Mouse (Mus musculus): ENCODE measurements at regions not wholly inside any gene's neighbourhood (a gene's known extent, or its start where the extent isn't known, plus 50 kb on each side); places are given as distances from the start of the nearest gene placed in this dataset.

DNA sequence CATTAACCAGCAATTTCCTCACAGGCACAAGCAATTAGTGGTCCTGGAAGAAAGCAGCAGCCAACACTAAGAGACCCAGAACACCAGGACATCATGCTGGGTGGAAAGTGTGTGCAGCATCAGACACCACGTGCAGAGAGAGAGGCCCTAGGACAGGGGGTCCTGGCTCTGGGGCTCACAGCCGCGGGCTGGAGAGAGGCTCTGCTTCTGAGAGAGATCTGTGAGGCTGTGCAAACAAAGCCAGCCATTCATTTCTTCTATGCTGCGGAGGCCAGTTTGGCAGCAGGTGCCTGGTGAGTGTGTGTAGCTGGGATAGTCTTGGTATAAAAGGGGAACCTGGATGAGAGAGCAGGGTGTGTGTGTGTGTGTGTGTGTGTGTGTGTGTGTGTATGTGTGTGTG lies 257.7 kb upstream of the Rnaseh2b start:
- Histone ChIP-seq H3K27me3 (replicated peaks; ENCODE audit: control insufficient read depth, insufficient read depth, low read length) (no peaks in the 10 kb centered on the region), H3K9ac (ENCODE audit: low read length) (no peak overlapping the region), H3K4me1 (replicated peaks; ENCODE audit: control insufficient read depth, insufficient read depth, low read length) (no peaks in the 10 kb centered on the region), H3K27ac (ENCODE audit: low read depth) (no peak overlapping the region), H3K4me3 (ENCODE audit: low read depth, low read length) (no peak overlapping the region), H3K36me3 (ENCODE audit: control insufficient read depth, insufficient read depth, low read length) (no peaks in the 10 kb centered on the region), H3K9me3 (ENCODE audit: control insufficient read depth, low read length) (no peaks in the 10 kb centered on the region), H3K4me2 (ENCODE audit: low read length) (no peak overlapping the region)
- DNase-seq (ENCODE audit: low spot score) (peak; percentile 55), ATAC-seq (replicated peaks; ENCODE audit: low FRiP score, low TSS enrichment, low read depth) (peak; percentile 60)
- 42% methylated on average over 4 of the region's 4 CpGs for WGBS

DNA sequence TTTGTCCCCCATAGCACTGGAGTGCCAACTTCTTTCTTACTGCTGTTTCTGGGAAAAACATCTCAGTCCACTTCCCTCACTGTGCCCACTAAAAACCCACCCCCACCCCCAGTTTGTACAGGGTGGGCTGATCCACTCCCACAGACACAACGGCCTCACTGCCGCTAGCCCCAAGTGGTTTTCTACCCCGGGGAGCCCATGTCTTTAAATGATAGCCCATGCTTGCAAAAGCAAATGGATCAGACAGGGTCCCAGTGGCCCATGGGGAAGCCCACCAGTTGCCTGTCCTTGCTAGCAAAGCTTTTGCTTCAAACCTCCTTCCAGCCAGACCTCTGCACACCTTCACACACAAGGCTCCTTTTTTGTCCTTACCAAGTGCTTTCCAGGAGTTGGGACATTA lies 257.0 kb upstream of the Rnaseh2b start:
- H3K27ac ChIP-seq (ENCODE audit: low read depth) = no peak overlapping the region
- WGBS = 87% methylated on average over 3 of the region's 3 CpGs
- H3K9me3 ChIP-seq (ENCODE audit: control insufficient read depth, low read length) = no peaks in the 10 kb centered on the region
- H3K27me3 ChIP-seq (replicated peaks; ENCODE audit: control insufficient read depth, insufficient read depth, low read length) = no peaks in the 10 kb centered on the region
- no peak overlapping the region for H3K4me2 ChIP-seq (ENCODE audit: low read length)
- DNase-seq (ENCODE audit: low spot score) = no peak
- no peak for ATAC-seq (replicated peaks; ENCODE audit: low FRiP score, low TSS enrichment, low read depth)
- no peak overlapping the region for H3K4me3 ChIP-seq (ENCODE audit: low read depth, low read length)
- H3K9ac ChIP-seq (ENCODE audit: low read length) = no peak overlapping the region
- no peaks in the 10 kb centered on the region for H3K36me3 ChIP-seq (ENCODE audit: control insufficient read depth, insufficient read depth, low read length)
- no peaks in the 10 kb centered on the region for H3K4me1 ChIP-seq (replicated peaks; ENCODE audit: control insufficient read depth, insufficient read depth, low read length)

GRCm38 (mm10) chr14:62037514-62037913 lies 254.9 kb upstream of the Rnaseh2b start:
- 58% methylated on average over 1 of the region's 1 CpGs for whole genome bisulfite sequencing
- Histone ChIP-seq H3K9me3 (ENCODE audit: control insufficient read depth, low read length) (no peaks in the 10 kb centered on the region), H3K27ac (ENCODE audit: low read depth) (no peak overlapping the region), H3K27me3 (replicated peaks; ENCODE audit: control insufficient read depth, insufficient read depth, low read length) (no peaks in the 10 kb centered on the region), H3K4me2 (ENCODE audit: low read length) (no peak overlapping the region), H3K36me3 (ENCODE audit: control insufficient read depth, insufficient read depth, low read length) (no peaks in the 10 kb centered on the region), H3K4me3 (ENCODE audit: low read depth, low read length) (no peak overlapping the region), H3K4me1 (replicated peaks; ENCODE audit: control insufficient read depth, insufficient read depth, low read length) (no peaks in the 10 kb centered on the region), H3K9ac (ENCODE audit: low read length) (no peak overlapping the region)
- no peak for DNase-seq (ENCODE audit: low spot score)
- ATAC-seq (replicated peaks; ENCODE audit: low FRiP score, low TSS enrichment, low read depth) = no peak

GRCm38 (mm10) chr14:62037917-62038316 lies 254.5 kb upstream of the Rnaseh2b start:
- Histone ChIP-seq H3K4me3 (ENCODE audit: low read depth, low read length) (no peak overlapping the region), H3K4me2 (ENCODE audit: low read length) (no peak overlapping the region), H3K36me3 (ENCODE audit: control insufficient read depth, insufficient read depth, low read length) (no peaks in the 10 kb centered on the region), H3K9me3 (ENCODE audit: control insufficient read depth, low read length) (no peaks in the 10 kb centered on the region), H3K4me1 (replicated peaks; ENCODE audit: control insufficient read depth, insufficient read depth, low read length) (no peaks in the 10 kb centered on the region), H3K9ac (ENCODE audit: low read length) (no peak overlapping the region), H3K27ac (ENCODE audit: low read depth) (no peak overlapping the region), H3K27me3 (replicated peaks; ENCODE audit: control insufficient read depth, insufficient read depth, low read length) (no peaks in the 10 kb centered on the region)
- ATAC-seq (replicated peaks; ENCODE audit: low FRiP score, low TSS enrichment, low read depth) (no peak), DNase-seq (ENCODE audit: low spot score) (no peak)
- 89% methylated on average over 5 of the region's 5 CpGs for WGBS

DNA sequence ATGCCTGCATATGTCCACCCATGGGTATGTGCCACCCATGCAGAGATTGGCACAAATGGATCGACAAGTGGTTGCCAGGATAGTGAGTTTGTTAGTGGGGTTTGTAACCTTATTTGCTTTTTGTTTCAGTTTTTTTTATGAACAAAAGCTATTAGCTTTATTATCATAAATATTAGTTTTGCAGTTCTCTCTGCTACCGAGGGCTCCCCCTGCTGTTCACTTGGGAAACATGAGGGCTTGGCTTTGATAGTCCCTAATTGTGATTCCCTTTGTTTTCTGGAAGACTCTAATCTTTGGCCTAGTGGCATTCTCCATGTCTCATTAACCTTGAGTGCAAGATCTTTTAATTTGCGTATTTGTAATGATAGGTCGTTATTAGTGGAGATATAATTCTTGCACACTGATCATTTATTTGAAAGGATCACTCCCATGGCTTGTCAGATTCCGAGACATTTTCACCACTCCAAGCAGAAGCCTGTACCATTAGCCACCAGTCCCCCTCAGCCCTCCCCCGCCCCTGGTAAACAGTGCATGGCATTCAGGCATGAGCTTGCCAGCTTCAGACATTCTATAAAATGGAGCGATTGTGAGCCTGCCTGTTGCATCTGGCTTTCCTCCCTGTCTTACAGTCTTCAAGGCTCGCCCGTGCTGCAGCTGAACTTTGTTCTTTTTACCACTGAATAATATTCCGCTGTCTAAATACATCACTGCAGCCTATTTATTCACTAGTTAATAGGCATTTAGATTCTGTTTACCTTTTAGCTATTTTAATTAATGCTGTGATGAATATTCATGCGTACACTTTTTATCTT lies 249.9 kb upstream of the Rnaseh2b start:
- Histone ChIP-seq H3K4me2 (ENCODE audit: low read length) (no peak overlapping the region), H3K36me3 (ENCODE audit: control insufficient read depth, insufficient read depth, low read length) (no peaks in the 10 kb centered on the region), H3K9ac (ENCODE audit: low read length) (no peak overlapping the region), H3K4me1 (replicated peaks; ENCODE audit: control insufficient read depth, insufficient read depth, low read length) (no peaks in the 10 kb centered on the region), H3K27me3 (replicated peaks; ENCODE audit: control insufficient read depth, insufficient read depth, low read length) (no peaks in the 10 kb centered on the region), H3K27ac (ENCODE audit: low read depth) (no peak overlapping the region), H3K9me3 (ENCODE audit: control insufficient read depth, low read length) (0 out of 2 replicates have a peak, but pooled peaks cover 2% of the 10 kb centered on the region), H3K4me3 (ENCODE audit: low read depth, low read length) (no peak overlapping the region)
- DNase-seq (ENCODE audit: low spot score) (peak; percentile 81), ATAC-seq (replicated peaks; ENCODE audit: low FRiP score, low TSS enrichment, low read depth) (no peak)
- 65% methylated on average over 11 of the region's 11 CpGs for WGBS

DNA sequence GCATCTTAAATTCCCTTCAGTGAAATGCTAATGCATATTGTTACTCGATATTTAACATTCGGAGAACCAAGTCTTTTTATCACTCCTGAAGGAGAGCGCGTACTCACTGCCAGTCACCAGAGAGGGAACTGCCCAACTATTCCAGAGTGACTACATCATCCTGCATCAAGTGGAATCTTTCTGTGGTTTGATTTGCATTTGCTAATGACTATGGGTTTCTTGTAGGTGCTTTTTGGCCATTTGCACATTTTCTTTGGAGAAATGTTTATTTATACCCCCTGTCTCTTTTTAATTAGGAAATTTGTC lies 249.3 kb upstream of the Rnaseh2b start:
- Histone ChIP-seq H3K4me1 (replicated peaks; ENCODE audit: control insufficient read depth, insufficient read depth, low read length) (no peaks in the 10 kb centered on the region), H3K9me3 (ENCODE audit: control insufficient read depth, low read length) (0 out of 2 replicates have a peak, but pooled peaks cover 2% of the 10 kb centered on the region), H3K27me3 (replicated peaks; ENCODE audit: control insufficient read depth, insufficient read depth, low read length) (no peaks in the 10 kb centered on the region), H3K4me3 (ENCODE audit: low read depth, low read length) (no peak overlapping the region), H3K36me3 (ENCODE audit: control insufficient read depth, insufficient read depth, low read length) (no peaks in the 10 kb centered on the region), H3K27ac (ENCODE audit: low read depth) (no peak overlapping the region), H3K9ac (ENCODE audit: low read length) (no peak overlapping the region), H3K4me2 (ENCODE audit: low read length) (no peak overlapping the region)
- 94% methylated on average over 4 of the region's 4 CpGs for WGBS
- no peak for DNase-seq (ENCODE audit: low spot score)
- no peak for ATAC-seq (replicated peaks; ENCODE audit: low FRiP score, low TSS enrichment, low read depth)

GRCm38 (mm10) chr14:62050941-62051340 lies 241.4 kb upstream of the Rnaseh2b start:
- H3K9me3 ChIP-seq (ENCODE audit: control insufficient read depth, low read length) = 0 out of 2 replicates have a peak, but pooled peaks cover 2% of the 10 kb centered on the region
- H3K4me1 ChIP-seq (replicated peaks; ENCODE audit: control insufficient read depth, insufficient read depth, low read length) = no peaks in the 10 kb centered on the region
- no peak for DNase-seq (ENCODE audit: low spot score)
- no peak overlapping the region for H3K4me2 ChIP-seq (ENCODE audit: low read length)
- H3K4me3 ChIP-seq (ENCODE audit: low read depth, low read length) = no peak overlapping the region
- no peak overlapping the region for H3K9ac ChIP-seq (ENCODE audit: low read length)
- no peaks in the 10 kb centered on the region for H3K36me3 ChIP-seq (ENCODE audit: control insufficient read depth, insufficient read depth, low read length)
- no peak overlapping the region for H3K27ac ChIP-seq (ENCODE audit: low read depth)
- H3K27me3 ChIP-seq (replicated peaks; ENCODE audit: control insufficient read depth, insufficient read depth, low read length) = no peaks in the 10 kb centered on the region
- ATAC-seq (replicated peaks; ENCODE audit: low FRiP score, low TSS enrichment, low read depth) = no peak
- WGBS = 91% methylated on average over 6 of the region's 6 CpGs

DNA sequence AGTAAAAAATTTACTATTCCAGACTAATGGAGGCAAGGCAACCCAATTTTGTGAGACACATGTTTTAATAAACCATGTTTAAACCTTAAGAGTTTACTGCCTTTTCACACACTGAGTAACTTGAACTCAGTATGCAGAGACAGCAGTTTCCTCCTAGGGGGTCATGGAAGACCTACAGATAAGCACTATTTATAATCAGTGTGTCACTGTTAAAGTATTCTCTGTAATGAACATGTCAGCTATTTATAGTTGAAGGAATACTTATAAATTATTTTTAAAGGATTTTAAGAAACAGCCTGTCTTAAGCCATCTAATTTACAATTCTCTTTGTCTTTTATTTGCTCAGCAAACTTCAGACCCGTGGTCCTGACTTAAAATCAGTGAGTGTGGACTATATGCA lies 240.5 kb upstream of the Rnaseh2b start:
- Histone ChIP-seq H3K9me3 (ENCODE audit: control insufficient read depth, low read length) (0 out of 2 replicates have a peak, but pooled peaks cover 2% of the 10 kb centered on the region), H3K4me1 (replicated peaks; ENCODE audit: control insufficient read depth, insufficient read depth, low read length) (no peaks in the 10 kb centered on the region), H3K4me2 (ENCODE audit: low read length) (no peak overlapping the region), H3K36me3 (ENCODE audit: control insufficient read depth, insufficient read depth, low read length) (no peaks in the 10 kb centered on the region), H3K27ac (ENCODE audit: low read depth) (no peak overlapping the region), H3K27me3 (replicated peaks; ENCODE audit: control insufficient read depth, insufficient read depth, low read length) (no peaks in the 10 kb centered on the region), H3K4me3 (ENCODE audit: low read depth, low read length) (no peak overlapping the region), H3K9ac (ENCODE audit: low read length) (no peak overlapping the region)
- ATAC-seq (replicated peaks; ENCODE audit: low FRiP score, low TSS enrichment, low read depth) (no peak), DNase-seq (ENCODE audit: low spot score) (no peak)
- WGBS = 26% methylated on average over 1 of the region's 1 CpGs

DNA sequence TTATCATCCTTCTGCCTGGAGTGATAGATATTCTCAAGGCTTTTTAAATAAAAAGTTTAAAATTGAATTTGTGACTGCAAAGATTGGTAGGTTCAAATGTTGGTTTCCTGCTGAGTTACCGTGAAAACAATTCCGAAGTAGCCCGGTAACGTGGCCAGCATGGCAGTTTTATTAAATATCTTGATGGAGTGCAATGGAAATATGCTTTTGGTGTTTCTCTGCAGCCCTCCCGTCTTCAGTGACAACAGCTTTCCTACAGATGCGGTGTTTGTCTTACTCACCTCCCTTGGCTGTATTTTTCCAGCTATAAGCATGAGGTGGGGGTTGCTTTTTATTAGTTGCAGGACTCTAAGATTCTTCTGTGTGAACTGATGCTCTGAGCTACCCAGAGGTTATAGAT lies 239.4 kb upstream of the Rnaseh2b start:
- no peaks in the 10 kb centered on the region for H3K27me3 ChIP-seq (replicated peaks; ENCODE audit: control insufficient read depth, insufficient read depth, low read length)
- no peak for DNase-seq (ENCODE audit: low spot score)
- ATAC-seq (replicated peaks; ENCODE audit: low FRiP score, low TSS enrichment, low read depth) = no peak
- no peak overlapping the region for H3K9ac ChIP-seq (ENCODE audit: low read length)
- no peak overlapping the region for H3K4me2 ChIP-seq (ENCODE audit: low read length)
- 72% methylated on average over 6 of the region's 6 CpGs for WGBS
- H3K4me3 ChIP-seq (ENCODE audit: low read depth, low read length) = no peak overlapping the region
- H3K4me1 ChIP-seq (replicated peaks; ENCODE audit: control insufficient read depth, insufficient read depth, low read length) = no peaks in the 10 kb centered on the region
- H3K9me3 ChIP-seq (ENCODE audit: control insufficient read depth, low read length) = 0 out of 2 replicates have a peak, but pooled peaks cover 2% of the 10 kb centered on the region
- H3K36me3 ChIP-seq (ENCODE audit: control insufficient read depth, insufficient read depth, low read length) = no peaks in the 10 kb centered on the region
- H3K27ac ChIP-seq (ENCODE audit: low read depth) = no peak overlapping the region

Data from intestine, embryonic 14.5 days (tissue).